Mouse (Mus musculus) gastrocnemius, postnatal 4 days (tissue): Measurements from ENCODE around the gene Siglecg. TPM values are rescaled to one million over a fixed set of nuclear protein-coding genes. Genes with fewer than 3 reads are reported as not detected.
A peak's percentile ranks its signal among the peaks of the same experiment; 100 is the strongest.
"Not testable (repeated sequence)": the region's sequence is repeated elsewhere in the genome, so short reads cannot be mapped to it uniquely, and the experiment has no call there.

Source experiments
- DNase-seq, 2 experiments: peaks; one replicate each; pipeline ENCODE4 v3.0.0; 2021 to 2022; ENCODE audit warnings: low spot score in 2 of 2, mixed read lengths in 2 of 2
- long read RNA-seq, 2 experiments: library from polyadenylated mRNA; stranded (forward); transcript quantifications; one replicate each; pipeline ENCODE4 v2.0.0; 2021
- total RNA-seq, 2 experiments: library from RNA; stranded (reverse); gene quantifications; 2 replicates each; pipeline ENCODE4 v1.2.3; 2021

Siglecg gene
- total RNA-seq: under 1 TPM in 1 of 2 experiments, not detected in 1; 0.10 TPM
- long read RNA-seq, experiment 1, partial matches to known transcripts: 0 of 1 reads
- long read RNA-seq, experiment 1, other reads (novel, unspliced or antisense): 0 of 1 reads
- long read RNA-seq, experiment 2: 0 reads

- DNase-seq: no peak
Observed at GRCm38 (mm10) chr7:43408131-43408553, at the start of gene Siglecg. Gene Siglecg (plus strand): TSS chr7:43408204.

- no peak for DNase-seq
Observed at GRCm38 (mm10) chr7:43358556-43358955, 49.4 kb upstream of the Siglecg start.

- no peak for DNase-seq
Observed at GRCm38 (mm10) chr7:43361442-43361841, 46.6 kb upstream of the Siglecg start.

- no peak for DNase-seq
Observed at GRCm38 (mm10) chr7:43362021-43362420, 46.0 kb upstream of the Siglecg start.

DNA sequence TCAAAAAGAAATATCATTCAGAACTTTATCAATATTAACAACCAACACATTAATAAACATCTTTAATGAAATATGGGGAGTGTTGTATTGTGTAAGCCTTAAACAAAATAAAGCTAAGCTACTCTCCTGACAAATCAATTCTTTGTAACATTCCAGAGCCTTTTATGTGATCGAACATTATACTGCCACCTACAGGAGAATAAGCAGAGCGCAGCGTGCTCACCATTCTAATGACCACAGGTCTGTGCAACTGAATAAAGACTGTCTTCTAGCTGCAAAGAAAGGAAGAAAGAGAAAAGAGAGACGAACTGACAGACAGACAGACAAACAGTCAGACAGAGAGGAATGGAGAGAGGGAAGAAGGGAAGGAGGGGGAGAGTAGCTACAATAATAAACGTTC lies 29.8 kb upstream of the Siglecg start:
- DNase-seq: peak in 1 of 2 experiments; percentile 15

DNA sequence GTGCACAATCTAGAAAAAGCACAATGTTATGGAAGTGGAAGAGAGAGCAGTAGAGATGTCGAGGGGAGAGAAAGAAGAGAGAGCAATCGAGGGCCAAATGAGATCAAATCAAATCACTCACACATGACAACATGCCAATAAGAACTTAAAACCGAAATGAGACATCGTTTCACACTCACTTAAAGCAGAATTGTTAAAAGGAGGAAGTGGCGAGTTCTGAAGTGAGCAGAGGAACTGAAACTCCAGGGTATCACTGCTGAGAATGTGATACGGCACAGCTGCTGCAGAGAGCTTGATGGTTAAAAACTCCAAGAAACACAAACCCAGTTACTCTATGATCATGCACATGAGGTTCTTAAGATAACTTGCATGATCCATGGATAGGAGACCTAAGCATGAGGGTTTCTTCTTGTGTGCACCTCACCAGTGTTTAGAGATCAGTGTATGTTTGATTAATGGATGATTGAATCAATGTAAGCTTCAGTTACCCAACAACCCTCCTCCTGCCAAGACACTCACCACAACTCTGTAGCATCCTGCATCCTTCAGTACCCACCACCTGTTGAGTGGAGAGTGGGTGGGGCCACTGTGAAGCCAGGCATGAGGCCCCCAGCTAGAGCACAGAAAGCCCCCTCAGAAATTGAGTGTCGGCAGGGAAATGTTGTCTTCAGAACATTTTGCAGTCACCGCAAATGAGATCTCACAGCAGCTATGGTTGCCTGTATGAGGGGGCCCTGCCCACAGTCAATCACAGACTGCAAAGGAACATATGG lies 15.5 kb upstream of the Siglecg start:
- no peak for DNase-seq

DNA sequence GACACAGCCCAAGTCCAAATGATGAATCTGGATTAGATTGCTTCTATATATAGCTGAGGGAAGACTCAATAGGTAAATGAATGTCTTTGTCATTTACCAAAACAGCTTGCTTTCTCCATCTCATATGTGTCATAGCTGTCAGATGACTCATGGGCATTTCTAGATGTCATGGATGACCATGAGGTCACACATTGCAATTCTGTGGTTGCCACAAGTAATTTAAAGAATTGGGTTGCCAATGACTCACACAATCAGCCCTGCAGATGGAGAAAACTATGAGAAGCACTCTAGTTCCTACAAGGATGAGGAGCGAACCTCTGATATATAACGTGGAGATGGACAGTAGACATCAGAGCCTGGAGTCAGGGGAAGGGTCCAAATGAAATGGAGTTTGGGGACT lies 8.5 kb upstream of the Siglecg start:
- no peak for DNase-seq

DNA sequence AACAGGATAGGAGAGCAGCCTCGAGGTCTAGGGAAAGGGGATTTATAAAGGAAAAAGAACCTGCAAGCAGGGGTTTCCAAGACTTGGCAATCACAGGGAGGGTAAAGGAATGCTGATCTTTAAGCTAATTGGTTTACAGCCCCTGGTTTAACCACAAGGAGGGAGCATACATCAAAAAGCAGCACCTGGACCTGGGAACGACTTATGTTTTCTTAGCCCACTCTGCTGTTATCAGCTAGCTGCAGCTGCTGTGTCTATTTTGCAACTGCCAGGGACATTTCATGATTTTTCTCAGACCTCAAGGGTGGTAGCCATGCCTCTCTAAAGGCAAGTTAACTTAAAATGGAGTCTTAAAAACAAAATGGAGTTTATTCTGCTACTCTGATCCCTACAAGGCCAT lies 5.3 kb upstream of the Siglecg start:
- DNase-seq: no peak

GRCm38 (mm10) chr7:43407573-43407972 lies 431 bp upstream of the Siglecg start:
- DNase-seq: no peak

- no peak for DNase-seq
Observed at GRCm38 (mm10) chr7:43409084-43409483, 1.1 kb downstream of the Siglecg start.

DNA sequence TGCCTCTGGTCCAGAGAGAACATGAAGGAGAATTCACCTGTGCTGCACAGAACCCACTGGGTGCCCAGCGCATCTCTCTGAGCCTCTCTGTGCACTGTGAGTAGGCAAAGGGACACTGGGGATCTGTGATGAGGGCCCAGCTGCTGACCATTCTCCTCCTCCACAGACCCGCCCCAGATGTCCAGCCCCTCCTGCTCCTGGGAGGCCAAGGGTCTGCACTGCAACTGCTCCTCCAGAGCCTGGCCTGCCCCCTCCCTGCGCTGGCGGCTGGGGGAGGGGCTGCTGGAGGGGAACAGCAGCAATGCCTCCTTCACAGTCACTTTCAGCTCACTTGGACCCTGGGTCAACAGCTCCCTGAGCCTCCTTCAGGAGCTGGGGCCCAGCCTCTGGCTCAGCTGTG lies 3.7 kb downstream of the Siglecg start:
- not testable (repeated sequence) for DNase-seq

GRCm38 (mm10) chr7:43417298-43417697 lies 9.3 kb downstream of the Siglecg start:
- no peak for DNase-seq

DNA sequence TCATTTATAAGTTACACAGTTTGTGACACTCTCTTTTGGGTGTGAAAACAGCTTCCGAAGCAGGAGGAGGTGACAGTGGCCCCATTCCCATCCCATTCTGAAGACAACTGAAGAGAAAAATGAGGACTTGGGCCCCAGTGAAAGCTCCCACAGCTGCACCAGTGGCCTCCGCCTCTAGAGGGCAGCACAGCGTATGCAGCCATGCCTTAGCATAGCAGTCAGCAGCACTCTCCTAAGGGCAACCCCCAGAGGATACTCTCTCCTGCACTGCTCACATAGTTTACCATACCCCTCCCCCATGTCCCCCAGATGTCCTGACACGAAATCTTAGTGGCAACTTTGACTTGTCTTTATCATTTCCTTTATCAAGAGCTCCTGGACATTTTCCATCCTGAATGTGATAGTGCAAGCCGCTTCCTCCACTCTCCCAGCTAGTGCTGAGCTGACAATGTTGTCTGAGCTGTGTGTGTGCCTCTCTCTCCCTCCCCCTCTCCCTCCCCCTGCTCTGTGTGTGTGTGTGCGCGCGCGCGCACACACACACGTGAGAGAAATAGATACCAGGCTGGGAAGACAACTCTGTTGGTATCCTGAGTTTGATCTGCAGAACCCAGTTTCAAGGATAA lies 15.1 kb downstream of the Siglecg start:
- peak; percentile 50 to 77 for DNase-seq

DNA sequence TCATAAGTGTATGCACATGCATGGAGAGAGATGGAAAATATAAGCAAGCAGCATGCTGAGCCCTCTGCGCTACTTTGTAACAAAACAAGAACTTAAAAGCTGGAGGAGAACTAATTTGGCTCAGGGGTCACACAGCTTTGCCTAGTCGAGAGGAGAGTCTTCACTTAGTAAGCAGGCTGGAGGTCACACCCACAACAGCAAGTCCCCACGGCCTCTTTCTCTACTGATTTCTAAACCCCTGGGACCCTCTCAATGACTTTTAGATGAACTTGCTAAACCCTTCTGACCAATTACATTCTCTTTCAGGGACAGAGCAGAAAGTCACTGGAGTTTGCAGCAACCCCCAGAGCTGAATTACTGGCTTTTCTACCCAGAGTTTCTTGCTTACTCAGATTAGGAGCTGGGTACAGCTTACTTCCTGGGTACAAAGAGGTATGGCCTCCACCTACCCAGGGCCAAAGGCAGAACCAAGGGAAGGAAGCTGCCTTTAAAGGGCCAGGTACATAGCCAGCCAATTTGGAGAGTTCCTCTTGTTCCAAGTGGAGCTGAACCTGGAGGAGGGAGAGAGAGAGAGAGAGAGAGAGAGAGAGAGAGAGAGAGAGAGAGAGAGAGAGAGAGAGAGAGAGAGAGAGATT lies 16.1 kb downstream of the Siglecg start:
- no peak for DNase-seq

- no peak for DNase-seq
Observed at GRCm38 (mm10) chr7:43427406-43427805, 19.4 kb downstream of the Siglecg start, which contains the start of gene Lim2. Gene Lim2 (plus strand): TSS chr7:43427670.

- DNase-seq: no peak
Observed at GRCm38 (mm10) chr7:43429500-43429899, 21.5 kb downstream of the Siglecg start.

GRCm38 (mm10) chr7:43432891-43433290 lies 24.9 kb downstream of the Siglecg start:
- DNase-seq: no peak

- DNase-seq: no peak
Observed at GRCm38 (mm10) chr7:43434676-43435075, 26.7 kb downstream of the Siglecg start.

- no peak for DNase-seq
Observed at GRCm38 (mm10) chr7:43436341-43437255, 28.6 kb downstream of the Siglecg start, which contains the start of gene Nkg7. Gene Nkg7 (plus strand): TSS chr7:43437073.

- no peak for DNase-seq
Observed at GRCm38 (mm10) chr7:43438611-43439010, 30.6 kb downstream of the Siglecg start.

DNA sequence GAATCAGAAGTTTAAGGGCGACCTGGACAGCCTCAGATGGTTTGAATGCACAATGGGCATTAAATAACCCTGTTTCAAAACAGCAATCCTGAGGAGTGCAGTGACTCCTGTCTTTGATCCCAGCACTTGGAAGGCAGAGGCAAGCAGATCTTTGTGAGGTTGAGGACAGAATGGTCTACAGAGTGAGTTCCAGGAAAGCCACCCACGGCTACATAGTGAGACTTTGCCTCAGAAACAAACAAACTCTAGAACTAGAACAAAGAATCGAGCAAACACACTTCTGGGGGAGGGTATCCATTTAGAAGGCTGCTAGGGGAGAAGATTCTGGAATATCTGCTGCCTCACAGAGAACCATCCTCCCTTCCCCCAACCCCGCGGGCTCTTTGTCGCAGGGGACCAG lies 32.5 kb downstream of the Siglecg start, which contains the start of gene Cldnd2:
Gene Cldnd2 (plus strand): TSS at position 301 of the 400 bp plus-strand sequence.
- DNase-seq: no peak
